Mouse (Mus musculus) cerebellum, adult 9-11 months (tissue): ENCODE measurements at regions not wholly inside any gene's neighbourhood (a gene's known extent, or its start where the extent isn't known, plus 50 kb on each side); places are given as distances from the start of the nearest gene placed in this dataset.

Experiments used
- DNase-seq: peaks from one replicate; pipeline ENCODE4 v3.0.0; 2022

DNA sequence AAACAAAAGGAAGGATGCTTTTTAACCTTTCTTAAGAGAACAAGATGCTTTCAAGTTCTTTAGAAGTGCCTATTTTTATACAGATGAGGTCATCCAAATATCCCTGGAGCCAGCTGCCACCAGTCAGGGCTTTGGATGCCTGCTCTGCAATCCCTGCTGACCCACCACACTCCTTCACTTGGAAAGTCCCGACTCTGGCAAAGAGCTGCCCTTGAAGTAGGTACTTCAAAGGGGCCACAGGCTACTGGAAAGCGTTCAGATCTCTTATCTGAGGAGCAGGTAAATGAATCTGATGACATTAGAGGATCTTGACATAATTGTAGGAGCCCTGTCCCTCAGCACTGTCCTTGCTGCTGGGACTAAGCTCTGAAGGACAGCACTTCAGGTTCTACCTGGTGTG, 169.9 kb upstream of the Sesn3 start:
- DNase-seq = no peak

DNA sequence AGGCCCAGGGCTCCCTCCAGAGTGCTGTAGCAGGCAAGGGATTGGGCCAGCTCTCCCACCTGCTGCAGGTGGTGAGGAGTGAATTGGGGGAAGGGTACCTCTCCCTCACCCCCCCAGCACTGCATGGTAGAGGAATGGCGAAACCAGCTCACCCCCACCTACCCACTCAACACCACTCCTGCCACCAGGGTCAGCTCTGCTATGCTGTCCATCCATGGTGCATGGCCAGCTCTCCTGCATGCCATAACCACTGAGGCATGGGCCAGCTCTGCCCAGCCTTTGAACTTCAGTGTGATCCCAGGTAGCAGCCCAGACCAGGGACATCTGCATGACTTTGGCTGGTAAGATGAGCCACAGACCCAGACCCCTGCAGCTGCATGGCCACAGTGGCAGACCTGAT, 168.5 kb upstream of the Sesn3 start:
- no peak for DNase-seq

DNA sequence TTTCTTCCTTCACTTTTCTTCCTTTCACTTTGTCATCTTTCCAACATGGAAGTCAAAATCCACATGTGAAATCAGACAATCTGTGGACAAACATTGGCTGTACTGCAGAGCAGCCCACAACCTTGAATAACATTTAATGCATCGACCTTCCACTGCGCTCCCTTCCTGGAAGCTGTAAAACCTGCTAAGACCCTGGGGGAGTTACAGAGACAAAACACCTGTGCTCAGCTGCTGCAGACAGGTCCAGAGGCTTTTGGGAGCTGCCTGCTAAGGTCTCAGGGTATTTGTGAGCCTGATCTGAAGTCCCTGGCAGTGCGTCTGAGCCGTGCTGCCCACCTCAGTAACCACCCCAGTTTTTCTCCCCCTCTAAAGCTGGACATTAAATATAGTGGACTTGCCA, 166.1 kb upstream of the Sesn3 start:
- no peak for DNase-seq

DNA sequence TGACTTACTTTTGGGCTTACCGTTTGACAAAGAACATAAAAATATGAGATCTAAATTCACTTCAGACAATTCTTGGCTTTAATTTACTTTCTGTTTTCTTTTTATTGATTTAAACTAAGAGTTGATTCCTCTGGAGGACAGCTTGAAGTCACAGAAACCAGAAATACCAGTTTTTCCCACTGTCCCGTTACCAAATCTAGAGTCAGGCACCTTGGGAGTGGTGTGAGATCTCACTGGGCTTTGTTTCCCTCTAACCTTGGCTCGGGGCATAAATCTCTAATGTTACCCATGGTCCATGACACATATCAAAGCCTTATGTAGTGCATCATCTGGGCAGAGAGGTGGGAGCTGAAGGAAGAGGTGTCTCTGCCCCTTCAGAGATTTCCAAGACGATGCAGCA, 165.4 kb upstream of the Sesn3 start:
- no peak for DNase-seq

DNA sequence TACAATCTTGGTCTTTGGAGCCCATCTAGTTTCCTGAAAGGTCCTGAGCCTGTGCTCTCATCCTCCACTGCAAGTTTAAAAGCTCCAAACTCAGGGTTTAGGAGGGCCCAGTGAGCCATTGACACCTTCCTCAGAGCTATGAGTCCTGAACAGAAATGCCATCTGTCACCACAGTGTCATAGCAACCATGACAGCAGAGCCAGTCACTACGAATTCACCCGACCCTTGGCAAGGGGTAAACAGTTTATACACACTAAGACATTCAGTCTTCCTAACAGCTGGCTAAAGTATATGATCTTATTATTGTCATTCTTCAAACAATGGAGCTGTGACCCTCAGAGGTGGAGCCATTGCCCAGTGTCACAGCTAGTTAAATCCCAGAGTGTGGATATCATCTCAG, 163.2 kb upstream of the Sesn3 start:
- DNase-seq = no peak

DNA sequence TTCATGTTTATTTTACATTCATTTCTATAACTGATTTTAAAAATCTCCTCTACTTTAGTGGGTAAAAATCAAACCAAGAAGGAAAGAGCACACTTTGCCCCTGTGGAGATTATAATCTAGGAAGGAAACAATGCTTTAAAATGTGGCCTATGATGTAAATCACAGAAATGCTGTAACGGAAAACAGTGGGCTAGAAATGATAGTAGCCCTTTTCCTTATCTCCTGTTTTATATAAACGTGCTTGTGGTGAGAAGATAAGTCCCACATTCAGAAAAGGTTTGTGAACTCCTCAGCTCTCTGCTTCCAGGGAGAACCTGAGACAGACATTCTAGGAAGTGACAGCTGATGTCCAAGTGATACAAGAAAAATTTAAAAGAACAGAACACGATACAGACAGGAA, 159.3 kb upstream of the Sesn3 start:
- no peak for DNase-seq

DNA sequence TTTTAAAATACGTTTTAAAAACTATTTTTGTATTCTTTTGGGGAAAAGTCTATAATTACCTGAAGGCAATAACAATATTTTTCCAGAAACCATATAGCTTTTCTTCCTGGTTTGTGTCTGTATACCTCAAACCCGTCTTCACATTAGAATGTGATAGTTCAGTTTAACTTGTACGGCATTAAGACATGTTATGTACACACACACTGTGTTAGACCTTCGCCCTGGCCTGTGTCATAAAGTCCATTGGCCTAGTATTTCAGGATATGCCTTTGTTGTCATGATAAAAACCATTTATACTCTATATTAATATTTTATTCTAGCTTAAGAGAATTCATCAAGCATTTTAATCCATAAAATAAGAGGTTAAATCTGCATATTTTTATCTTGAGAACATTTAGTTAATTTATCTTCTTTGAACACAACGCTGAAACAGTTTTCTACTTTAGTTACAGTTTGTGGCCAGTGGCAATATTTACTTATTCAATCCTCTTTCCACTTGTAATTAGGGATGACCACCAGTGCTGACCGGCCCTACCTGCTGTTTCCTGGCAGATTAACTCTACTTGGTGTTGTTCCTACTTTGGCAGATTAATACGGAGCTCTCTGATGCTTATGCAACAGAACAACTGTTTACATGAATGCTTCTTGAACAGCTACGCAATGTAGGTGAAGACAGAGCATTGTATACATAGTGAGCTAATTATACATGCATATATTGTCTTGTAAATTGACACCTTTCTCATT, 158.6 kb upstream of the Sesn3 start:
- no peak for DNase-seq

DNA sequence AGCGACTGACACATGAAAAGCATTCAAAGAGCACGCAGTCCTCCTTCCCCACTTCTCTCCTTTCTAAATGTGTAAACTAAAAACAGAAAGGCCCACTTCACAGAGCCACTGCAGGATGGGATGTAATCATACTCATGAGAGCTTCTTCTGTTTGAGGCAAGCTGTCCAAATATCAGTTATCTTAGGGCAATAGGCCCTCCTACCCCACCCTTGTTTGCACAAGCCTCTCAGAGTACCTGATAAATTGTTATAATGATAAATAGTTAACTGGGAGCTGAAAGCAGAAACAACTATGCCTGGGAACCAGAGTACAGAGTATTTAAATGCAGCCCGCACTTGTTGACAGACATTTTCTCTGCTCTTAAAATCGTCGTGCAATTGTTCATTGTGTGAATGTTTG, 141.5 kb upstream of the Sesn3 start:
- no peak for DNase-seq

DNA sequence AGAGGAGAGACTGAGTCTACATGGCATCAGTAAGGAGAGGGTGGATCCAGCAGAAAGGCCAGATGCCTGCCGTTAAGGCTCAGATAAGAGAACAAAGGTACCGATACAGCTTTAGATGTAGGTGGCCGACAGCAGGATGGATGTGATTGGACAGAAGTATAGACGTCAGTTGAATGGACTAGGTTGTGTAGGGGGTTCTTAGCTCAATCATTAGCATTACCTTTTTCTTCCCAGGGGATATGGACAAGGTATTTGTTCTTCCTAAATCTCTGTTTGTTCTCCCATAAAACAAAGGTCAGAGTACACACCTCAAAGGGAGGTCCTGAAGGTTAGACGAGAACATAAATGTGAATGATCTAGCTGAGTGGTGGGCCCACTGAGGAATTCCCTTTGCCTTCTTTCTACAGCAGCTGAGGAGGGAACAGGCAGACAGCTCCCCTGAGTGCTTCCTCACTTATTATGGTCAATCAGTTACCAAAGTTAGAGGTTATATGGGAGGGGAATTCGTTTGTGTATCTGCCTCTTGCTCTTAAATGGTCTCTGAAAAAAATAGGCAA, 139.9 kb upstream of the Sesn3 start:
- no peak for DNase-seq

DNA sequence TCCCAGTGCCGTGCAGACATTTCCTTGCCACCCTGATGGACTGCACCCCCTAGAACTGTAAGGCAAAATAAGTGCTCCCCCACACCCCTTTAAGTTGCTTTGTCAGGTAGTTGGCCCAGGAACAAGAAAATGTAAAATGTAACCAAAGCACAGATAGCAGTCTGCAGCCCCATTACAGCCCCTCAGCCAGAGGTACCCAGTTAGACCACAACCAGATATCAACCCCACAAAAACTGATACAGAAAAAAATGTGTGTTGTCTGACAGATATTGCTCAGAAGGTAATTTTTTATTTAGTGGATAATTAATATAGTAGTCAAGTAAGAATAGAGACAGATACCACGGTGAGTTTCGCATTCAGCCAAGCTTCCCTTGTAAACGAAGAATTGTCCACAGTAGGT, 133.5 kb upstream of the Sesn3 start:
- no peak for DNase-seq

DNA sequence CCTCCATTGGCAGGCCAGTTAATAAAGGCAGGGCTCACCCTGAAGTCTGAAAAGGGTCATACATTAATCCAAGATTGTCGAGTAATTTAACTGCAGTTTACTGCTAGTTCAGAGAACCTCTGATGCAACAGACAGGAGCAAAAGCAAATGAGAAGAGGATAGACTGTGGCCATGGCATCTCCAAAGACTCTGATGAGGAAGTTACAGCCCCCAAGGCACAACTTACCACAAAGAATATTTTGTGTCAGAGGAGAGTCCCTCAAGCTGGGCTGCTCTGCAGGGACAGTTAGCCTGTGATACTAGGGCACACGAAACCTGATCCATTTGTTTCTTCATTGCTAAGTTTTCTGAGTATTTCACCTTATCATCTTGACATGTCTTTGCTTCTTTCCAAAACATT, 130.9 kb upstream of the Sesn3 start:
- no peak for DNase-seq

DNA sequence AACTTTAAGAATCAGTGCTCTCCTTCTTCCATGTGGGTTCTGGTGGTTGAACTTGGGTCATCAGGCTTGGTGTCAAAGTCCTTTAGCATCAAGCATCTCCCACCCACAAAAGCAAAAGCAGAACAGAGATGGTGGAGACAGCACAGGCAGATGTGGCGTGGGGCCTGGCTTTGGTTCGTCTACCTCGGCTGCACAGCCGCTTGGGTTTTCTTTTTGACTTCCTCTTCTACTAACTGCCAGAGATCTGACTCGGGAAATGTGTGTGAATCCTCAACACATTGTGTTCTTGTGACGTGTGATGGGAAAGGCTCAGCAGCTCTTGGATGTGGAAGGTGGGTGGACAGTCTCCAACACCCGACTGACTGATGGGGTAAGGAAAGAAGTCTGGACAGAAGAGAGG, 127.8 kb upstream of the Sesn3 start:
- DNase-seq = no peak

DNA sequence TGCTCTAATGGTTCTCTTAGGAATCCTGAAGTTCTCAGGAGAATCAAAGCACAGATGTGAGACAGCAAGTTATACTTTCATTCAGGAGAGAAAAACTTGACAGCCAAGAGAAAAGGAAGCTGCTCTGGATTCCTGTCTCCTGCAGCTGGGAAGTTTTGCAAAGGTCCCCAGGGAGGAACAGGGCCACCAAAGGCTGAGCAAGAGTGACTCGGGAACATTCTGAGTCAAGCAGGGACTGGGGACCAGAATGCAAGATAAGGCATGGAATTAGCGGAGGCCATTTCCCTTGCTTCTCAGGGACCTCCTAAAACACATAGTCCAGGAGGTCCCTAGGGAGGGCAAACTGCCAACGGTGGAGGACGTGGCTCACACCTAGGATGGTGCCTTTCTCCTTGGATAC, 127.1 kb upstream of the Sesn3 start:
- DNase-seq = no peak

DNA sequence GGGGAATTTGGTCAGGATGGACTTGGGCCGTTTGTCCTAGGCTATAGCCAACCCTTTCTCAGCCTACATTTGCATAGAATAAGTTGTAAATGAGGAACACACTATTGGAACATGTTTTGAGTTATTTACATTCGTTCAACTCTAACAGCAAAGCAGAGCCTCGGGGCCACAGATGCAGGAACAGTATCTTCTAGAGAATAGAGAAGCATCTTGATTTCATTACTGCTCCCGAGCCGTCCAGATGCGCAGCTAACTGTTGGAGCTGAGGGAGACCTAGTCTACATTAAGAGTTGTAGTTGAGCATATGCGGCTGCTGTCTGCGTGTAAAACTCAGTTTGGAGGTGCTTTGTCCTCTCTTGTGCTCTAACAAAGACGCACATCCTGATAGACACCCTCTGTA, 124.6 kb upstream of the Sesn3 start:
- no peak for DNase-seq

DNA sequence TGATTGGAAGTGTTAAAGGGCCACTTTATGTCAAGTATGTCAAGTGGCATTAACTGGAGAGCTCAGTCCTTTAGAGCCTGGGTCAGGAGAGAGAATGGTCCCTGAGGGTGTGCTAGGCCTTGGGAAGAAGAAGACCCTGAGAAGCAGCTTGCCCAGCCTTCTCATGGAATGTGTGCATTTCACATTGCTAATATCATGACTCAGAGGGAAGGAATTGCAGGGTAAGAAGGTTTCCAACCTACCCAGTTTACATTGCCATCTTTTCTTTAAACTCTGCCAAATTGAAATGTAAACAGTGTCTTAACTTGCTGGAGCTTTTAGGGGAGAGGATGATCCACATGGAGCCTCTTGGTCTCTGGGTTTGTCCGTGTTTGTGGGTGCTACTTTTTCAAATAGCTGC, 117.9 kb upstream of the Sesn3 start:
- no peak for DNase-seq

DNA sequence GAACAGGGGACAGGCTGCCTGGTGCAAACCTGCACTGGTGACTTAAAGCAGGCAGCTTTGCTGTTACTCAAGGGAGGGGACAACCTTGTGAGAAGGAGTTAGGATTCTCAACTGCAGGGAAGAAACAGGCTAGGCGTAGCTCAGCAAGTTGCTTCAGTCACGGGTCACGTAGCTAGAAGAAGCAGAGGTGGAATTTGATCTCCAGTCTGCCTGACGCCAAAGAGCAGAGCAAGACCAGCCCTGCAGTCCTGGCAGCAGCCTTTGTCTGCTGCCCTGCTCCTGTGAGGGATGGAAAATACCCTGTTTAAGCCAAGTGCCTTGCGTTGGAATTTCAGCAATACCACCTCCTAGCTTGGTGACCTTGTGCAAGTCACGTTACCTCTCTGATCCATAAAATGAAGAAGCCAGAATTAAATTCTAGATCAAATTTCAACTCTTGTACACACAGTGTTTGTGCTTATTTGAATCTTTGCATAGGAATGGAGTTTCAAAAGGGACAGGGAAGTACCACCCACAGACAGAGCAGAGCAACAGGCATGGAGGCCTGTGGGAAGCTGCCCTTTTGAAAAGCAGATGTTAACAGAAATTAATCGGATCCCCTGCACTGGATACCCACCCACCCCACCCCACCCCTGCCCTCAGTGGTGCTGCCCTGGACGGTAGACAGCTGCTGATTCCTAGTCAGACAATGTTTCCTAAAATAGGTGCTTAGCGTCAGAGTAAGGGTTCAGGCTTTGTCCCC, 116.6 kb upstream of the Sesn3 start:
- DNase-seq = no peak

DNA sequence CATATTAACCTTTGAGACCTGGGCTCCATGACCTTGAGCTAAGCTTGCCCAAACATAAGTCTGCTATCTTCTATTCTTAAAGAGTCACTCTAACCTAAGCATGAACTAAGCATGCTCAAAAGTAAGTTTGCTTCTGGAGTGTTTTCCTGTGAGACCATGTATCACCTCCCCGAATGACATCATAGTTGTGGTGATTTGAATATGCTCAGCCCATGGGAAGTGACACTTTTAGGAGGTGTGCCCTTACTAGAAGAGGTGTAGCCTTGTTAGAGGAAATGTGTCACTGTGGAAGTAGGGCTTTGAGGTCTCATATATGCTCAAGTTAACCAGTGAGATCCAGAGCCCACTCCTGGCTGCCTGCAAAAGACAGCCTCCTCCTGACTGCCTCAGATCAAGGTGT, 114.7 kb upstream of the Sesn3 start:
- no peak for DNase-seq

DNA sequence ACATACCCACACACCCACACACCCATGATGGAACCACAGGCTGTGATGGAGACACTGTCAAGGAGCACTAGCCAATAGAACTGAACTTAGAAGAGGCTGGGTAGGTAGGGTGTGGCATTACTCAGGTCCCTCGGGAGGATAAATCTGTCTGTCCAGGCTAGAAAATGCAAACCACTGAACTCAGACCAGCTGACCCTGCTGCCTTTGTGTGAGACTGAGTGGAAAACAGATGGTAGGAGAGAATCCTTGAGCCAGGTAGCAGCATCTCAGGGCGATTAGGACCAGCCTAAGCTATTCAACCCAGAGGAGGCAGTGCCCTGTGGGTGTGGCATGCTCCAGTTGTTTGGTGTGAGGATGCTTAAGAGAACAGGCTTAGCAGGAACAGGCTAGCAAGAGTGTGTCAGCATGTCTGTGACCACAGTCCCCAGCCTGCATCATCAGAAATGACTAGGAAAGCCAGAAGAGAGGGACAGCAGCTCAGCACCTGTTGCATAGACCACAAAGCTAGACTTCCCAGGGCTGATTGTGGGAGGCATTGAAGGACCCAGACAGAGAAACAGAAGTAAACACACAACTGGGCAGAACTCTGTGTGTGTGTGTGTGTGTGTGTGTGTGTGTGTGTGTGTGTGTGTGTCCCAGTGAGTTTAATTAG, 103.2 kb upstream of the Sesn3 start:
- no peak for DNase-seq

DNA sequence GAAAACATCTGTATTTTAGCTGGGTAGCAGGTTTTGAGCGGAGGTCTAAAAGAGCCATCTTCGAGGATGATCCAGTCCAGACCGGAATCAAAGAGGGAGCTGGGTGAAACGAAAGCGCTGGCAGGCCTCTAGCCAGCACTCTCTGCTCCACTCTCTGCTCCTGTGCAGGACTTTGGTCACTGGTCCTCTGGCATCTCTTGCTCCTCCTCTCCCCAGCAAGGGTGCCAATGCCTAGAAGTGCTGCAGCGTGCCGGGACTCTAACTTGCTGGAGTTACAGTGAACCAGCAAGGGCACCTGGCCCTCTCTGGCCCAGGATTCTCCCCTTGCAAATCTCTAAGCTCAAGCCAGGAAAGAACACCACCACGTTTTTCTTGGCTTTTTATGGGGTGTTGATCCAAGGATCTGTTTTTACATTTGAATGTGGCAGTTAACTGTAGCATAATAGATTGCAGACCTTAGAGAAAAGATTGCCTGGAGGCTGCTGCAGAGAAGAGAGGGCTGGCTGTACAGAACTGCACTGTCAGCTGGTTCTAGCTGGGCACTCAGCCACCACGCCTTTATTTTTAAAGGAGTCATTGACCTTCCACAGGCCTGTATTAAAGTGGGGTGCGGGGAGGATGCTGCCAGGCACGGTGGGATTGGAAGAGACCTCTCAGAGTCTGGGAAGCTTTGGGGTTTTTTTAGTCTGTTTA, 101.1 kb upstream of the Sesn3 start:
- peak; percentile 24 for DNase-seq

DNA sequence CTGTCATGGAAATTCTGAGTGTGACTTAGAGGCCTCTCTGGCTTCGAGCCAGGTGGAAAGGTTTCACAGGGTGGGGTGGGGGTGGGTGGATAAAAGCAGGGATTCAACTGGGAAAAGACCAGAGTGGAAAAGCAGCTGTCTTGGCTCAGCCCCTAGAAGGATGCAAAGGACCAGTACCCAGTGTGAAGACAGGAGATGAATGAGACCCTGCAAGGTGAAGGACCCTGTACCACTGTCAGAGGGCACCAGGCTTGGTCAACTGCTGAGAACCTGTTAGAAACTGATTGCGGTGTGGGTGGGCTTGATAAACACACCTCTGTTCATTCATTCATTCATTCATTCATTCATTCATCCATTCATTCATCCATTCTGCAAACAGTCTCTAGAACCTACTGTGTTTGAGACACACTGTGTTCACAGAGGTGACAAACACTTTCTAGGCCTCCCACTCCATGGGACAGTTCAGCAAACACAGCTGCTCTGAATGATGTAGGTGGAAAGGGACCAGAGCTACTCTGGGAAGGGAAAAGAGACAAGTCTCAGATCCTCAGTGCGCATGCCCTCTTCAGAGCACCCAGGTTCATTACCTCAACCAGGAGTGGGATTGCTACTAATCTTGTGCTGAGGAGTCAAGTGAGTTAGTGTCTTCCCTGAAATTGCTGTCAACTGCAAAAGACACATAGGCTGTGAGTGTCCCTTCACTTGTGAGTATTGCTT, 100.4 kb upstream of the Sesn3 start:
- no peak for DNase-seq

DNA sequence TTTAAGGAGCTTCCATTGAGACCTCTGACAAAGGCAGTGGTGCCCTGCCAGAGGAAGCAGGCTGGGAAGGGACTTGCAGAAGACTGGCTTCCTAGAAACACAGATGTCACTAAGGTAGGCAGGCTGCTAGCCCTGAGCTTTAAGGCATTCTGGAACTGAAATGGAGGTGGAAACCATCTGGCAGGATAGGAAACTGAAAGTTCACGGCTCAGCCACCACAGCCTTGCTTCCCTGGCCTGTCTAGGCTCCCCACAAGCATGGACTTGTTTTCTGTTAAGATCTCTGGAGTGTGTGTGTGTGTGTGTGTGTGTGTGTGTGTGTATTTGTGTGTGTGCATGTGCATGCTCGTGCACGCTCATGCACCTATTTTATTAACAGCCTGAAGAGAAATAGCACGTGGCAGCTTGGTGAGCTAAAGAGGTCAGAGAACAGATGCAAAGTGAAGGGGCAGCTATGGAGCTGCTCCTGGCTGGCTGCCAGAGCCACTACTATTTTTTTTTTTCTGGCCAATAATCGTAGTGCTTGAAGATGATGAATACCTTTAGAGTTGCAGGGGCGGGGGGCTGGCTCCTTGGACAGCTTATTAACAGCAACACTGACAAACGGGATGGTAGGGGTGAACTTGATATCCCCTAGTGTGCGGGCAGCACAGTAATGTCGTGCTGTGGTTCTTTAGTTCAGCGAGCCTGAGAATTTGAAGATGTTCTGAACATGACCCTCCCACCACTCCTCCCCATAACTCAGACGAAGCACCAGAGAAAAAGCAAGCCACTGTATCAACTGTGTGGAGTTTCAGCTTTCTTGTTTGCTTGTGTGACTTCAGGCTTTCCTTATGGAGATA, 99.6 kb upstream of the Sesn3 start:
- peak; percentile 7 for DNase-seq

DNA sequence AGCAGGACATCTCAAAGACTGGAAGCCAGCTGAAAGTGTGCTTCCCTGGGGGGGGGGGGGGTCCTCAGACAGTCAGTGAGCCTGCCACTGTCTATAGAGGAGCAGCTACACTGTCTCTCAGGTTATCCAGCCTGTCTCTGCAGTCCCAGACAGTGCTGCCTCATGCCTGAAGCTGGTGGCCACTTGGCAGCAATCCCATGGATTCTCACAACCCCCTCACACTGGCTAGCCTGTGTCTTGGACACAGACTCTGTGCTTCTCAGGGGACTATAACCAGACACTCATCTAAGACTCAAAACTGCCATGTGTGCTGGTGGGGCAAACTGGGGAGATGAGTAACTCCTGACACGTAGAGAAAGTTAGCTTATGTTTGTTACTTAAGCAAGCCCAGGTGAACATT, 95.1 kb upstream of the Sesn3 start:
- no peak for DNase-seq
